Comparison of ENCODE assay signal across 12 mouse cellular contexts in the genomic region with DNA sequence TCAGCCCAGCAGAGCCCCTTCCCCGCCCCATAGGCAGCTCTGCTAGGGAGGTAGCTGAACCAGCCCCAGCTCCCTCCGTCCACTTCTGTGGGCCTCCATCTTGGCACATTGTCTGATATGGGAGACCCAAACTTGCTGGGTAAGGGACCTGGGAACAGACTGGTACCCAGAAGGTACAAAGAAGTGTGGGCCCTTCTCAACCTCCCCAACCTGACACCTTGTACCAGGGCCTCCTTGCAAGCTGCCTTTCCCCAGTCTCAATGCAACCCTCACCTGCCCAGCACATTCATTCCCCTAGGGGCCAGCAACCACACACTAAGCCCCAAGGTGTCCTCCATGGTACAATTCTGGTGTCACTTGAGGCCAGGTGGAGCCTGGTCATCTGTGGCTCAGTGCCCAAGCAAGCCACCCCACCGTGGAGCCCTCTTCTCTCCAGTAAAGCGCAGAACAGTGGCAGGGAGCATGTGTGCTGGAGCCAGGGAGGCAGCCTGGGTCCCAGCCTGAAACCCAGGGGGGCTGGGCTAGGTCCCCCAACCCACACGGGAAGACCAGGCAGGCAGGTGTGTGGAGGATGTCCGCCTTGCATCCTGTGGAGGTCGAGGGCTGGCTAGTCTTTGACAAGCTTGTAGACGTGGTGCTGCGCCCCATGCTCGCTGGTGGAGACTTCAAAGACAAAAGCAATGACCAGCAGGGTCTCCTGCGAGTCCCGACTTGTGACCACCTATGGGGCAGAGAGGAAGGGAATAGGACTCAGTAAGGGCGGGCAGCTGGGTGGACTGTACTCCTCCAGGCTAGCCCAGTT. TPM values are rescaled to one million over a fixed set of nuclear protein-coding genes. Genes with fewer than 3 reads are reported as not detected.
DNase-seq lines count a peak whose midpoint lies in the region; ATAC-seq and TF ChIP-seq lines count a peak whose summit lies in the region.
"Had no signal": no experiment of that assay in that cellular context is flagged by ENCODE, and none has a peak within 500 bp of the region (broad histone marks: within the 10 kb centered on the region; RNA-seq: fewer than 3 reads in every experiment).

No protein-coding gene starts in this region.

- ATAC-seq in lung, embryonic 16.5 days (ENCODE audit: low read depth): no peak
- no peak for ATAC-seq in stomach, embryonic 16.5 days (ENCODE audit: insufficient read depth, low FRiP score)
- no peak for ATAC-seq in erythroblast, adult 5-6 weeks (replicated peaks; ENCODE audit: low FRiP score, poor library complexity, severe bottlenecking)

- H3K4me2 ChIP-seq in lung, embryonic 16.5 days (ENCODE audit: low read depth, low read length): no peak overlapping the region
- no peak overlapping the region for H3K4me2 ChIP-seq in stomach, embryonic 16.5 days (ENCODE audit: low read depth, low read length)

- peak; percentile 90 for DNase-seq in heart, adult 11 months
- DNase-seq in heart, adult 8-10 months (ENCODE audit: low spot score): no peak
- DNase-seq in lung, adult 2 months: no peak
- no peak for DNase-seq in layer of hippocampus, adult 11-12 months (ENCODE audit: low spot score)
- DNase-seq: lung, adult 18-20 months had no signal

- H3K9me3 ChIP-seq in lung, embryonic 16.5 days (ENCODE audit: control insufficient read depth, low read length): no peaks in the 10 kb centered on the region
- H3K9me3 ChIP-seq in stomach, embryonic 16.5 days (replicated peaks; ENCODE audit: control insufficient read depth, low read length): no peaks in the 10 kb centered on the region
- H3K9me3 ChIP-seq: neural tube, embryonic 12.5 days had no signal

- no peak for TF ChIP-seq CTCF in lung, adult 2 months (IDR thresholded peaks at IDR 0.05; ENCODE audit: insufficient read depth, low read length)
- TF ChIP-seq CTCF in embryonic fibroblast, embryonic 13.5 days (IDR thresholded peaks at IDR 0.05; ENCODE audit: borderline replicate concordance, insufficient read depth, low read length): no peak

- H3K36me3 ChIP-seq in lung, embryonic 16.5 days (ENCODE audit: control insufficient read depth, insufficient read depth, low read length): peaks cover 35% of the 10 kb centered on the region
- H3K36me3 ChIP-seq in stomach, embryonic 16.5 days (ENCODE audit: control insufficient read depth, insufficient read depth, low read length): peaks cover 16% of the 10 kb centered on the region

- no peaks in the 10 kb centered on the region for H3K27me3 ChIP-seq in lung, embryonic 16.5 days (ENCODE audit: control insufficient read depth, insufficient read depth, low read depth, low read length)
- H3K27me3 ChIP-seq in stomach, embryonic 16.5 days (ENCODE audit: control insufficient read depth, insufficient read depth, low read length): no peaks in the 10 kb centered on the region
- H3K27me3 ChIP-seq: neural tube, embryonic 12.5 days had no signal

- no peak overlapping the region for H3K9ac ChIP-seq in lung, embryonic 16.5 days (ENCODE audit: low read length)
- H3K9ac ChIP-seq in stomach, embryonic 16.5 days (ENCODE audit: low read length): 0 out of 2 replicates have a peak overlapping the region, but pooled peaks have one; percentile 21
- H3K9ac ChIP-seq: neural tube, embryonic 12.5 days had no signal

- H3K27ac ChIP-seq in lung, embryonic 16.5 days (ENCODE audit: low read length): 0 out of 2 replicates have a peak overlapping the region, but pooled peaks have one; percentile 22
- H3K27ac ChIP-seq in embryonic fibroblast, embryonic 13.5 days (ENCODE audit: insufficient read depth, low read length): no peak overlapping the region
- H3K27ac ChIP-seq in stomach, embryonic 16.5 days (ENCODE audit: low read length): peak overlapping the region; percentile 32
- H3K27ac ChIP-seq: neural tube, embryonic 12.5 days had no signal

- WGBS in lung, embryonic 16.5 days: 46% methylated on average over 13 of the region's 13 CpGs
- WGBS in lung, adult 2 months: 55% methylated on average over 13 of the region's 13 CpGs
- WGBS in stomach, embryonic 16.5 days: 46% methylated on average over 13 of the region's 13 CpGs

- H3K4me3 ChIP-seq in lung, embryonic 16.5 days (ENCODE audit: low read length): no peak overlapping the region
- H3K4me3 ChIP-seq in lung, adult 2 months (replicated peaks; ENCODE audit: extremely low read depth, low read depth, low read length): no peak overlapping the region
- H3K4me3 ChIP-seq in embryonic fibroblast, embryonic 13.5 days (ENCODE audit: insufficient read depth, low read length): no peak overlapping the region
- H3K4me3 ChIP-seq in stomach, embryonic 16.5 days (replicated peaks; ENCODE audit: low read length): no peak overlapping the region
- H3K4me3 ChIP-seq: neural tube, embryonic 12.5 days had no signal

- no peak for TF ChIP-seq POLR2A in lung, adult 2 months (IDR thresholded peaks at IDR 0.05; ENCODE audit: borderline replicate concordance, extremely low read depth, low read depth, low read length)
- TF ChIP-seq POLR2A in embryonic fibroblast, embryonic 13.5 days (IDR thresholded peaks at IDR 0.05; ENCODE audit: low read depth, low read length): peak; percentile 41; the same call in 1 of the 2 replicates

- peaks cover 30% of the 10 kb centered on the region for H3K4me1 ChIP-seq in lung, embryonic 16.5 days (replicated peaks; ENCODE audit: control insufficient read depth, insufficient read depth, low read length)
- peaks cover 7% of the 10 kb centered on the region for H3K4me1 ChIP-seq in lung, adult 2 months (ENCODE audit: control insufficient read depth, insufficient read depth, low read length)
- peaks cover 3% of the 10 kb centered on the region for H3K4me1 ChIP-seq in embryonic fibroblast, embryonic 13.5 days (ENCODE audit: control insufficient read depth, insufficient read depth, low read length)
- H3K4me1 ChIP-seq in stomach, embryonic 16.5 days (ENCODE audit: control insufficient read depth, insufficient read depth, low read length): peaks cover 52% of the 10 kb centered on the region

RNA-seq across cellular contexts. Expression of a gene that starts 4.0 kb away (rescaled TPM):
- total RNA-seq in heart, adult 8-10 months (2022): 100 to 1,000 TPM; 377 to 423 (median 382) TPM
- 615 and 635 TPM in 2 replicates for polyA plus RNA-seq in lung, embryonic 16.5 days (2015; fragmentation: Nextera tagmentation; extraction: Ambion mirVana)
- 1,664 and 1,938 TPM in 2 replicates for polyA plus RNA-seq in lung, adult 2 months (2012; rRNA removed)
- polyA plus RNA-seq in embryonic fibroblast, embryonic 13.5 days (2011; ENCODE audit: insufficient read length, low read depth, missing spikeins): 1,157 and 1,234 TPM in 2 replicates
- polyA plus RNA-seq in stomach, embryonic 16.5 days (2015; fragmentation: Nextera tagmentation; extraction: Ambion mirVana): 538 and 564 TPM in 2 replicates
- 515 and 525 TPM in 2 replicates for total RNA-seq in erythroblast, adult 5-6 weeks (2015; ENCODE audit: low replicate concordance)
- total RNA-seq in erythroblast, adult 5-6 weeks (2017; ENCODE audit: low replicate concordance): 92.4 and 200 TPM in 2 replicates

RNA-seq across cellular contexts. Expression of a gene that starts 18.3 kb away (rescaled TPM):
- 10 to 100 TPM in 3 of 4 experiments, 1 to 10 TPM in 1; 8.4 to 15.6 (median 11.7) TPM for total RNA-seq in heart, adult 8-10 months (2022)
- polyA plus RNA-seq in lung, embryonic 16.5 days (2015; fragmentation: Nextera tagmentation; extraction: Ambion mirVana): 11.6 and 12.4 TPM in 2 replicates
- polyA plus RNA-seq in lung, adult 2 months (2012; rRNA removed): 28.1 and 30.7 TPM in 2 replicates
- polyA plus RNA-seq in embryonic fibroblast, embryonic 13.5 days (2011; ENCODE audit: insufficient read length, low read depth, missing spikeins): 58.5 and 64.0 TPM in 2 replicates
- polyA plus RNA-seq in stomach, embryonic 16.5 days (2015; fragmentation: Nextera tagmentation; extraction: Ambion mirVana): 11.8 and 12.3 TPM in 2 replicates
- total RNA-seq in erythroblast, adult 5-6 weeks (2015; ENCODE audit: low replicate concordance): not detected in 2 replicates
- not detected in 2 replicates for total RNA-seq in erythroblast, adult 5-6 weeks (2017; ENCODE audit: low replicate concordance)

RNA-seq across cellular contexts. Expression of a gene that starts 19.0 kb away (rescaled TPM):
- 10 to 100 TPM in 3 of 4 experiments, 1 to 10 TPM in 1; 9.2 to 15.2 (median 12.3) TPM for total RNA-seq in heart, adult 8-10 months (2022)
- polyA plus RNA-seq in lung, embryonic 16.5 days (2015; fragmentation: Nextera tagmentation; extraction: Ambion mirVana): 22.1 and 32.4 TPM in 2 replicates
- 18.2 and 21.7 TPM in 2 replicates for polyA plus RNA-seq in lung, adult 2 months (2012; rRNA removed)
- polyA plus RNA-seq in embryonic fibroblast, embryonic 13.5 days (2011; ENCODE audit: insufficient read length, low read depth, missing spikeins): 22.3 and 23.4 TPM in 2 replicates
- polyA plus RNA-seq in stomach, embryonic 16.5 days (2015; fragmentation: Nextera tagmentation; extraction: Ambion mirVana): 19.0 and 20.4 TPM in 2 replicates
- 23.1 TPM in 1 of 2 replicates, not detected in the other for total RNA-seq in erythroblast, adult 5-6 weeks (2015; ENCODE audit: low replicate concordance)
- 0.68 and 8.4 TPM in 2 replicates for total RNA-seq in erythroblast, adult 5-6 weeks (2017; ENCODE audit: low replicate concordance)

RNA-seq across cellular contexts. Expression of a gene that starts 32.7 kb away (rescaled TPM):
- not detected for total RNA-seq in heart, adult 8-10 months (2022)
- polyA plus RNA-seq in lung, embryonic 16.5 days (2015; fragmentation: Nextera tagmentation; extraction: Ambion mirVana): 7.6 and 9.3 TPM in 2 replicates
- 7.0 and 7.2 TPM in 2 replicates for polyA plus RNA-seq in lung, adult 2 months (2012; rRNA removed)
- 0.51 TPM in 1 of 2 replicates, not detected in the other for polyA plus RNA-seq in embryonic fibroblast, embryonic 13.5 days (2011; ENCODE audit: insufficient read length, low read depth, missing spikeins)
- 4.6 and 5.4 TPM in 2 replicates for polyA plus RNA-seq in stomach, embryonic 16.5 days (2015; fragmentation: Nextera tagmentation; extraction: Ambion mirVana)
- not detected in 2 replicates for total RNA-seq in erythroblast, adult 5-6 weeks (2015; ENCODE audit: low replicate concordance)
- 0.28 TPM in 1 of 2 replicates, not detected in the other for total RNA-seq in erythroblast, adult 5-6 weeks (2017; ENCODE audit: low replicate concordance)
- total RNA-seq: gastrocnemius, adult 8-10 months had no signal
- polyA plus RNA-seq: cortical plate, adult 2 months had no signal
